Mouse (Mus musculus) left cerebral cortex, adult 8-10 months (tissue): ENCODE measurements around the gene Cep41. TPM values are rescaled to one million over a fixed set of nuclear protein-coding genes. Genes with fewer than 3 reads are reported as not detected.

Experiments
- DNase-seq, 2 experiments: peaks; one replicate each; pipeline ENCODE4 v3.0.0; 2022; ENCODE audit warnings: low spot score in 2 of 2
- total RNA-seq, 4 experiments: library from RNA; stranded (reverse); gene quantifications; 2 replicates each; pipeline ENCODE4 v1.2.4; 2022

The Cep41 gene
- total RNA-seq, result 1 to 10 TPM; 4.9 to 6.6 (median 6.1) TPM

- DNase-seq, result peak; percentile 97 to 99
These were observed at the start of gene Cep41 for GRCm38 (mm10) chr6:30693350-30693991. Cep41 (minus strand) TSS chr6:30693749.

- DNase-seq, result no peak
These were observed 45.7 kb upstream of the Cep41 start for GRCm38 (mm10) chr6:30739177-30739747.

- DNase-seq, result no peak
These were observed 45.0 kb upstream of the Cep41 start for GRCm38 (mm10) chr6:30738464-30739006.

- DNase-seq, result peak in 1 of 2 experiments; percentile 66
These were observed 44.3 kb upstream of the Cep41 start for GRCm38 (mm10) chr6:30737548-30738463.

GRCm38 (mm10) chr6:30736864-30737547 is 43.5 kb upstream of the Cep41 start:
- DNase-seq, result peak; percentile 56 to 62

- DNase-seq, result no peak
These were observed 42.8 kb upstream of the Cep41 start for GRCm38 (mm10) chr6:30736372-30736762.

GRCm38 (mm10) chr6:30735728-30736371 is 42.3 kb upstream of the Cep41 start:
- DNase-seq, result no peak

- no peak for DNase-seq
These were observed 41.6 kb upstream of the Cep41 start for GRCm38 (mm10) chr6:30734988-30735727.

GRCm38 (mm10) chr6:30734465-30734864 is 40.9 kb upstream of the Cep41 start:
- DNase-seq, result no peak

GRCm38 (mm10) chr6:30732571-30733130 is 39.1 kb upstream of the Cep41 start:
- no peak for DNase-seq

- no peak for DNase-seq
These were observed 36.9 kb upstream of the Cep41 start for GRCm38 (mm10) chr6:30730301-30730971.

GRCm38 (mm10) chr6:30723331-30723730 is 29.8 kb upstream of the Cep41 start, which contains the start of gene Mest:
Mest (plus strand) TSS chr6:30723547.
- no peak for DNase-seq

GRCm38 (mm10) chr6:30722385-30723164 is 29.0 kb upstream of the Cep41 start:
- no peak for DNase-seq

GRCm38 (mm10) chr6:30716796-30717195 is 23.2 kb upstream of the Cep41 start:
- no peak for DNase-seq

- no peak for DNase-seq
These were observed 21.4 kb upstream of the Cep41 start for GRCm38 (mm10) chr6:30714891-30715471.

- DNase-seq, result no peak
These were observed 20.3 kb upstream of the Cep41 start for GRCm38 (mm10) chr6:30713896-30714295.

- DNase-seq, result no peak
These were observed 19.9 kb upstream of the Cep41 start for GRCm38 (mm10) chr6:30713455-30713854.

- DNase-seq, result no peak
These were observed 18.9 kb upstream of the Cep41 start for GRCm38 (mm10) chr6:30712484-30712883.
